ENCODE assay signal across 10 mouse cellular contexts in the genomic region with DNA sequence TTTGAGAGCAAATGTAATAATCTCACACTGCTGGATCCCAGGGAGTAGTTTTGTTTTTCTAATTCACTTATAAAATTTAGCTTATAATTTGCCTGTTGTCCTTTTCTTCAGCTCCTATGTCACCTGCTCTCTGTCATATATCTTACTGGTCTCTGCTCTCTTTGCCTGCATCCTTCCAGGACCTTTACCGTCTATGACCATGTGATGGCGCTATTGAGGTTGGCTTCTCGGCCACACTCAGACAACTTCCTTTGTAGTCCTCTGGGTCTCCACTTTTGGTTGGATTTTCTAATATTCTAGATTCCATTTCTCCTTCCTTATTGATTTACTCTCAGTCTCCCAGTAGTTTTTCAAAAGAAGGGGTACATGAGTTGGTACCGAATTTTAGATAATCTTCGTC.
DNase-seq lines count a peak whose midpoint lies in the region; ATAC-seq and TF ChIP-seq lines count a peak whose summit lies in the region.
"Had no signal": no experiment of that assay in that cellular context is flagged by ENCODE, and none has a peak within 500 bp of the region (broad histone marks: within the 10 kb centered on the region; RNA-seq: fewer than 3 reads in every experiment).

No protein-coding gene starts in this region.

- ATAC-seq in kidney, embryonic 16.5 days (ENCODE audit: low FRiP score, low TSS enrichment): no peak
- peak; percentile 76 for ATAC-seq in erythroblast, adult 5-6 weeks (replicated peaks; ENCODE audit: low FRiP score, poor library complexity, severe bottlenecking)

- TF ChIP-seq POLR2A in kidney, adult 2 months (IDR thresholded peaks at IDR 0.05; ENCODE audit: low read depth, low read length): no peak
- TF ChIP-seq POLR2A in ES-Bruce4 (IDR thresholded peaks at IDR 0.05; ENCODE audit: insufficient read depth, low read length): no peak

- TF ChIP-seq CTCF in kidney, adult 2 months (conservative IDR thresholded peaks at IDR 0.05; ENCODE audit: insufficient read depth, insufficient read length, low read depth, low read length): 0 out of 2 replicates have a peak, but pooled peaks have one; percentile 3
- TF ChIP-seq CTCF in ES-Bruce4 (IDR thresholded peaks at IDR 0.05; ENCODE audit: low read depth, low read length): peak; percentile 45

- no peak for DNase-seq in kidney, adult 2 months
- DNase-seq in ZHBTc4 (ENCODE audit: low read depth, low spot score) (peak; percentile 65), adipocyte (ENCODE audit: low spot score) (no peak)
- no peak for DNase-seq in natural killer cell, adult 2 months (ENCODE audit: low spot score in 2 of 2)
- no peak for DNase-seq in gastrocnemius, postnatal 10 days
- DNase-seq: kidney, adult 8-10 months had no signal

- no peaks in the 10 kb centered on the region for H3K4me1 ChIP-seq in kidney, adult 2 months (ENCODE audit: control insufficient read depth, insufficient read depth, low read length)
- no peaks in the 10 kb centered on the region for H3K4me1 ChIP-seq in kidney, embryonic 16.5 days (ENCODE audit: insufficient read depth, low read length)
- H3K4me1 ChIP-seq in ES-Bruce4 (ENCODE audit: control insufficient read depth, insufficient read depth, low read length): no peaks in the 10 kb centered on the region
- H3K4me1 ChIP-seq: embryonic facial prominence, embryonic 13.5 days had no signal

- H3K4me2 ChIP-seq in kidney, embryonic 16.5 days (replicated peaks; ENCODE audit: low read depth, low read length): no peak overlapping the region
- H3K4me2 ChIP-seq: embryonic facial prominence, embryonic 13.5 days had no signal

- no peak overlapping the region for H3K9ac ChIP-seq in kidney, embryonic 16.5 days (replicated peaks; ENCODE audit: low read length)
- H3K9ac ChIP-seq in ES-Bruce4 (ENCODE audit: low read depth, poor library complexity, severe bottlenecking): no peak overlapping the region
- H3K9ac ChIP-seq: embryonic facial prominence, embryonic 13.5 days had no signal

- no peak overlapping the region for H3K27ac ChIP-seq in kidney, adult 2 months (ENCODE audit: insufficient read depth, low read depth, low read length)
- no peak overlapping the region for H3K27ac ChIP-seq in kidney, embryonic 16.5 days (ENCODE audit: low read length)
- no peak overlapping the region for H3K27ac ChIP-seq in ES-Bruce4 (ENCODE audit: insufficient read depth, low read length)
- H3K27ac ChIP-seq: embryonic facial prominence, embryonic 13.5 days had no signal

- H3K4me3 ChIP-seq in kidney, adult 2 months (ENCODE audit: insufficient read depth, low read depth, low read length): no peak overlapping the region
- no peak overlapping the region for H3K4me3 ChIP-seq in kidney, embryonic 16.5 days (ENCODE audit: low read length)
- no peak overlapping the region for H3K4me3 ChIP-seq in ES-Bruce4 (ENCODE audit: low read depth, low read length)
- H3K4me3 ChIP-seq: embryonic facial prominence, embryonic 13.5 days had no signal

- 53% methylated on average over 5 of the region's 5 CpGs for WGBS in kidney, adult 2 months
- 52% methylated on average over 5 of the region's 5 CpGs for WGBS in kidney, embryonic 16.5 days

- no peaks in the 10 kb centered on the region for H3K36me3 ChIP-seq in kidney, adult 2 months (ENCODE audit: control insufficient read depth, insufficient read depth, low read length)
- H3K36me3 ChIP-seq in kidney, embryonic 16.5 days (ENCODE audit: insufficient read depth, low read length): no peaks in the 10 kb centered on the region
- no peaks in the 10 kb centered on the region for H3K36me3 ChIP-seq in ES-Bruce4 (ENCODE audit: control insufficient read depth, insufficient read depth, low read length, poor library complexity, severe bottlenecking)
- H3K36me3 ChIP-seq: embryonic facial prominence, embryonic 13.5 days had no signal

- H3K9me3 ChIP-seq in kidney, embryonic 16.5 days (ENCODE audit: low read length): no peaks in the 10 kb centered on the region
- H3K9me3 ChIP-seq in ES-Bruce4 (replicated peaks; ENCODE audit: control insufficient read depth, insufficient read depth, low read length, poor library complexity, severe bottlenecking): no peaks in the 10 kb centered on the region
- H3K9me3 ChIP-seq: embryonic facial prominence, embryonic 13.5 days had no signal

- TF ChIP-seq EP300 in ES-Bruce4 (IDR thresholded peaks at IDR 0.05; ENCODE audit: insufficient read depth, low read depth, low read length): no peak

- H3K27me3 ChIP-seq in kidney, adult 2 months (replicated peaks; ENCODE audit: control insufficient read depth, insufficient read depth, low read length): no peaks in the 10 kb centered on the region
- H3K27me3 ChIP-seq in kidney, embryonic 16.5 days (ENCODE audit: insufficient read depth, low read length): no peaks in the 10 kb centered on the region
- no peaks in the 10 kb centered on the region; the same call in 1 of the 2 replicates for H3K27me3 ChIP-seq in ES-Bruce4 (ENCODE audit: control insufficient read depth, insufficient read depth, low read length, poor library complexity, severe bottlenecking)
- H3K27me3 ChIP-seq: embryonic facial prominence, embryonic 13.5 days had no signal
